Mouse (Mus musculus): ENCODE data around the gene Serpina3n.
"Not testable (repeated sequence)": the region's sequence is repeated elsewhere in the genome, so short reads cannot be mapped to it uniquely, and the experiment has no call there.

- not testable (repeated sequence) for TF ChIP-seq POLR2A (IDR thresholded peaks at IDR 0.05; ENCODE audit: extremely low read depth, insufficient read depth, low read length); CTCF (IDR thresholded peaks at IDR 0.05; ENCODE audit: low read depth, low read length)
These were observed 19.7 kb upstream of the Serpina3n start for GRCm38 (mm10) chr12:104386878-104387277.

Data from liver, adult 2 months (tissue).